Mouse (Mus musculus) erythroblast, embryonic 14.5 days (primary cell): ENCODE results near the gene Mfsd11. TPM values are rescaled to one million over a fixed set of nuclear protein-coding genes. Genes with fewer than 3 reads are reported as not detected.

ENCODE experiments used
- H3K27me3 ChIP-seq: 2 replicates; pipeline ENCODE4 v1.6.1; 2012; ENCODE audit warnings: inconsistent platforms; ENCODE audit not compliant: control insufficient read depth
- H3K36me3 ChIP-seq: 2 replicates; pipeline ENCODE4 v1.6.1; 2012; ENCODE audit warnings: mild to moderate bottlenecking, inconsistent platforms; ENCODE audit not compliant: control insufficient read depth
- H3K4me1 ChIP-seq: 2 replicates; pipeline ENCODE4 v1.6.1; 2012; ENCODE audit warnings: inconsistent platforms; ENCODE audit not compliant: control insufficient read depth
- H3K4me3 ChIP-seq: replicated peaks from 2 replicates; pipeline ENCODE3; 2012; ENCODE audit warnings: moderate library complexity, mild to moderate bottlenecking, inconsistent platforms
- H3K9me3 ChIP-seq: 2 replicates; pipeline ENCODE4 v1.6.1; 2012; ENCODE audit warnings: low read length, inconsistent platforms, mixed read lengths; ENCODE audit not compliant: control insufficient read depth
- GATA1 ChIP-seq: IDR thresholded peaks from 2 replicates; pipeline ENCODE4 v1.6.1; 2012; ENCODE audit warnings: low read length, inconsistent platforms, mixed read lengths
- TAL1 ChIP-seq: IDR thresholded peaks from 3 replicates; pipeline ENCODE4 v1.6.1; 2012; ENCODE audit warnings: low read length, inconsistent platforms, mixed read lengths
- polyA plus RNA-seq: library from polyadenylated mRNA; stranded (reverse); fragments of >175 nt; gene quantifications from 2 replicates; pipeline ENCODE4 v1.2.3, GENCODE M21; 2012

The Mfsd11 gene
- polyA plus RNA-seq, 1 experiment: 1.2 TPM

DNA sequence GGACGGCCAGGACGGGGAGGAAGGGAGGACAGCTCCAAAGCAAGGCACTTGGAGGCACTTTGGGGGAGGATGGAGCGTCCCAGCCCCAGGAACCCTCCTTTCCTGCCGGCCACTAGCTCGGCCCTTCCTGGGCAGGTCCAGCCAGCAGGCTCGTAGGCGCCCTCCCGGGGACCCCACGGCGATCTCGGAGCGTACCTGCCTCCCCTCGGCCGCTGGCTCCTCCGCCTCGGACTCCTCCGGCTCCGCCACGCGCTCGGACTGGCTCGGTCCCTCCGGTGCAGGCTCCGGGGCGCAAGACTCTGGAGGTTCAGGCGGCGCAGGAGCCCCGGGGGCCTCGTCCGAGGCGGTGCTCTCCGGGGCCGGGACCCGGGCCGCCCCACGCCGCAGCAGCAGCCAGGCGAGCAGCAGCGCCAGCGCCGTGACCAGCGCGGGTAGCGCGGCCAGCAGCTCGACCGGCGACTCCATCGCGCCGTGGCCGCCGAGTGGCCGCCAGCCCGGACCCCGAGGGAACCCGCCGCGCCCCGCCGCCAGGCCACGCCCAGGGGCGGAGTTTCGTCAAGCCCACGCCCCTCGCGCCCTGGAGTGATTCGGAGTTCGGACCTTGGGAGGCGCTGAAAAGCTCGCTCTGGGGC lies 24.6 kb upstream of the Mfsd11 start, which contains the start of gene Mxra7:
Gene Mxra7, minus strand, starts transcription at position 513 of the 632 bp plus-strand sequence.
- H3K4me3 ChIP-seq: peak within 1 kb of the TSS; percentile 55
- no peak for TF ChIP-seq GATA1
- no peak for TF ChIP-seq TAL1
- H3K4me1 ChIP-seq: peaks cover 12% of the 10 kb centered on the region
- H3K27me3 ChIP-seq: peaks cover 37% of the 10 kb centered on the region
- H3K9me3 ChIP-seq: no peaks in the 10 kb centered on the region
- no peaks in the 10 kb centered on the region for H3K36me3 ChIP-seq

DNA sequence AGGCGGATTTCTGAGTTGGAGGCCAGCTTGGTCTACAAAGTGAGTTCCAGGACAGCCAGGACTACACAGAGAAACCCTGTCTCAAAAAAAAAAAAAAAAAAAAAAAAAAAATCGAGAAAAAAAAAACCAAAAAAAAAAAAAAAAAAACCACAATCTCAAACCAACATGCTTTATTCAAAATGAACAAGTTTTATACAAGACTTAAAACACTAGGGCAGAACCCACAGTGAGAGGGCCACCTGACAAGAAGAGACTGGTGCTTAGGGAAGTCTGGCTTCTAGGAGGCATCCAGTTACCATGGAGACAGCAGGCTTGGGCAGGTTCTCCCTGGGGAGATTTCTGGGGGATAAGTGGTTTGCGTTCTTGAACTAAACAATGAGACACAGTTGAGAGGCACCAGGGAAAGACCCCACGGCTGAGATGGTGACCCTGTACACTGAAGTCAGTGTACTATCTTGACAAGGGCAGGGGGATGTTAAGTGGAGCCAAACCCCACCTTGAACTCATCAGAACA lies 20.0 kb upstream of the Mfsd11 start:
- TF ChIP-seq TAL1 (no peak), GATA1 (no peak)
- Histone ChIP-seq H3K27me3 (peaks cover 21% of the 10 kb centered on the region), H3K36me3 (peaks cover 40% of the 10 kb centered on the region)

DNA sequence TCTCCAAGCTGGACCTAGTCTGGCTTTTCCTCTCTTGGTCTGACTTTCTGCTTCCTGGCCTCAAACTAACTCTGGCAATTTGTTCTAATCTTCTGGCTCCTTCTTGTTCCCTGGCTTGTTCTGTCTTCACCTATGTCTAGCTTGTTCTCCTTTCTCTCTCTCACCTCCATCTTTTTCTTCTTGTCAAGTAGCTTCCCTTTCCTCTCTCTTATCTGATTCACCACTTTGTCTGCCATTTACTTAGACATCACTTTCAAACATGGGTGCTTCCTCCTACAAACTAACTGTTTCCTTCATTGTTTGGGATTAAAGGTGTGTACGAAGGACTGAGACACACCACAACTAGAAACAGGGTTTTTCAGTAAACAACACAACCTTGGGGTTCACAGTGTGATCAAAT lies 17.3 kb upstream of the Mfsd11 start:
- peaks cover 67% of the 10 kb centered on the region for H3K36me3 ChIP-seq
- H3K9me3 ChIP-seq: no peaks in the 10 kb centered on the region
- no peak for TF ChIP-seq GATA1
- TF ChIP-seq TAL1: no peak
- H3K4me3 ChIP-seq: no peak overlapping the region
- peaks cover 16% of the 10 kb centered on the region for H3K4me1 ChIP-seq
- H3K27me3 ChIP-seq: no peaks in the 10 kb centered on the region

More for the DNA sequence above, 20.0 kb upstream of the Mfsd11 start:
- Histone ChIP-seq H3K4me1 (peaks cover 18% of the 10 kb centered on the region), H3K9me3 (no peaks in the 10 kb centered on the region), H3K4me3 (no peak overlapping the region)

DNA sequence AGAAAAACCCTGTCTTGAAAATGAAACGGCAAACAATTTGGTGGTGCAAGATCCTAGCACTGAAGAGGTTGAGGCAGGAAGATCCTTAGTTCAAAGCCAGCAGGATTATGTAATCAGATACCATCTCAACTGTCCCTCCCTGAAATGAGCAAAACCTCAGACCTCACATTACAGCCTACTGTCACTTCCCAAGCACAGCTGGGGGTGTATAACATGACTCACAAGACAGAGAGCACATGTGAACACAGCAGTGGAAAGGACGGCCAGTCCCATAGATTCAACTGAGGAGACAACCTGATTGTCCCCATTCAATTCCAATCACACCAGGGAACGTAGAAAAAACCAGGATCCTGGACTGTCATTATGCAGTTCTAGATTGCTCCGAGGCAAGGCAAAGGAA lies 16.0 kb upstream of the Mfsd11 start:
- Histone ChIP-seq H3K4me1 (peaks cover 30% of the 10 kb centered on the region), H3K9me3 (no peaks in the 10 kb centered on the region), H3K27me3 (no peaks in the 10 kb centered on the region), H3K4me3 (no peak overlapping the region), H3K36me3 (peaks cover 80% of the 10 kb centered on the region)
- no peak for TF ChIP-seq TAL1
- no peak for TF ChIP-seq GATA1

DNA sequence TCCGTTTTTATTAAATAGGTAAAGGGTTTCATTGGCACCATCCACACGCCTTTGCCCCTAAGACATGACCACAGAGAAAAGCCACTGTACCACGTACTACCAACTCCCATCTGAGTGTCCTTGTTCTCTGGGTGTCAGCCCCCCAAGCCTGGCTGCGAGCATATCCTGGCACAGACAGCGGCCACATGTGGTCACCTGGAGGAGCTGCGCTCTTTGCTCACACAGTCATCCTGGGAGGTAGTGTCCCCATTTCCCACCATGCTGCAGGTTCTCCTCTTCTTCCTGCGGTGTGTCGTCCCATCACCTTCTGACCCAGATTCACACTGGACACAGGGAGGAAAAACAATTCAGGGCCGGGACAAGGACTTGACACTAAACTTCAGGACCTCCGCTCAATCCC lies 14.8 kb upstream of the Mfsd11 start:
- no peaks in the 10 kb centered on the region for H3K9me3 ChIP-seq
- H3K27me3 ChIP-seq: no peaks in the 10 kb centered on the region
- no peak overlapping the region for H3K4me3 ChIP-seq
- no peak for TF ChIP-seq GATA1
- TF ChIP-seq TAL1: no peak
- peaks cover 83% of the 10 kb centered on the region for H3K36me3 ChIP-seq
- H3K4me1 ChIP-seq: peaks cover 40% of the 10 kb centered on the region

DNA sequence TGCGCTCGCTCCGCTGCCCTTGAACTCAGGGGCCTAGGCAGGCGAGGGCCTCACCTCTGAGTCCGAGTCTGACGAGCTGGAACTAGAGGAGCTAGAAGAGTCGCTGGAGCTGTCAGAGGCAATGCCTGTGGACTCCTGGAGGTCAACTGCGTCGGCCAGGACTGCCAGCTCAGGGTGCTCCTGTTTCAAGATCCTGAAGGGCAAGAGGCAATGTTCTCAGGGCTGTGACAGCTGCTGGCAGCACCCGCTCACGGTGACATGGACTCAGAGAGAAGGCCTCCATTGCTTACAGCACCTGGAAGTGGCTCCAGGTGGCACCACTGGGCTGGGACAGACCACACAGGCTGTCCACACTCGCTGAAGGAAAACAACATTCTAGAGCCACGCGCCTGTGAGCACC lies 13.3 kb upstream of the Mfsd11 start:
- no peaks in the 10 kb centered on the region for H3K27me3 ChIP-seq
- H3K4me3 ChIP-seq: no peak overlapping the region
- TF ChIP-seq GATA1 (no peak), TAL1 (no peak)
- peaks cover 46% of the 10 kb centered on the region for H3K4me1 ChIP-seq
- no peaks in the 10 kb centered on the region for H3K9me3 ChIP-seq
- H3K36me3 ChIP-seq: peaks cover 76% of the 10 kb centered on the region

DNA sequence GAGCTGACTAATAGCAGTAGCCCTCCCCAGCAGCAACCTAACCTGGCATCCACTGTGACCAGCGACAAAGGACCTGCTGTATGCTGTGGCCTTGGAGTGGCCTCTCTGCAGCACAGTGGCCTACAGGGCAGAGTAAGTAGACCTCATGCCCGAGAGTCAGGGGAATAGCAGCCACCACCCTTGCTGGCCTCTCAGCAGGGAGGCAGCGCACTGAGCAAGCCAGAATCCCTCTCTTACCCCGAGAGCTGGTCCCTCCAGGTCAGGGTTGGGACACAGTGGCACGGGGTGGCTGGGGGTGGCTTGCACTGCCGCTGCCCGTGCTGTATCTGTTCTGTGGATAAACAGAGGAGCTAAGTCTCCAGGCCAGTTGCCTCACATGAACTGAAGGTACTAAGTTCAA lies 12.6 kb upstream of the Mfsd11 start:
- TF ChIP-seq GATA1 (no peak), TAL1 (no peak)
- Histone ChIP-seq H3K4me3 (peak overlapping the region; percentile 19), H3K4me1 (peaks cover 53% of the 10 kb centered on the region), H3K9me3 (no peaks in the 10 kb centered on the region), H3K36me3 (peaks cover 69% of the 10 kb centered on the region), H3K27me3 (no peaks in the 10 kb centered on the region)

DNA sequence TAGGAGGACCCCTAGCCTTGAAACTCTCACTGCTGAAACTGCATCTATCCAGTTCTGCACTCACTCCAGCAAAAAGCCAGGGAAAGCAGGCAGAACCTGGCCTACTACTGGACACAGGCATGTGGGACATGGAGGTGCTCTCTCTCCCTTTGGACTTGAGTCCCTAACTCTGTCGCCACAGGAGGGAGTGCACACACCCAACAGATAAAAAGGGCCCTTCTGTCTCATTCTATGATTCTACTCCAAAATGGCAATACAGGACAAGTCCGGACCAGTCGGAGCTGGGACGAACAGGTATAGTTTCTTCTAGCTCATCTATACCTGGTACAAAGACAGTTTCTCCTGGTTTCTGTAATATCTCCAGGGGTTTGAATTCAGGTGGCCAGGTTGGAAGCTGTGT lies 11.5 kb upstream of the Mfsd11 start:
- Histone ChIP-seq H3K27me3 (no peaks in the 10 kb centered on the region), H3K4me1 (peaks cover 60% of the 10 kb centered on the region), H3K36me3 (peaks cover 63% of the 10 kb centered on the region), H3K4me3 (peak overlapping the region; percentile 84), H3K9me3 (no peaks in the 10 kb centered on the region)
- no peak for TF ChIP-seq GATA1

DNA sequence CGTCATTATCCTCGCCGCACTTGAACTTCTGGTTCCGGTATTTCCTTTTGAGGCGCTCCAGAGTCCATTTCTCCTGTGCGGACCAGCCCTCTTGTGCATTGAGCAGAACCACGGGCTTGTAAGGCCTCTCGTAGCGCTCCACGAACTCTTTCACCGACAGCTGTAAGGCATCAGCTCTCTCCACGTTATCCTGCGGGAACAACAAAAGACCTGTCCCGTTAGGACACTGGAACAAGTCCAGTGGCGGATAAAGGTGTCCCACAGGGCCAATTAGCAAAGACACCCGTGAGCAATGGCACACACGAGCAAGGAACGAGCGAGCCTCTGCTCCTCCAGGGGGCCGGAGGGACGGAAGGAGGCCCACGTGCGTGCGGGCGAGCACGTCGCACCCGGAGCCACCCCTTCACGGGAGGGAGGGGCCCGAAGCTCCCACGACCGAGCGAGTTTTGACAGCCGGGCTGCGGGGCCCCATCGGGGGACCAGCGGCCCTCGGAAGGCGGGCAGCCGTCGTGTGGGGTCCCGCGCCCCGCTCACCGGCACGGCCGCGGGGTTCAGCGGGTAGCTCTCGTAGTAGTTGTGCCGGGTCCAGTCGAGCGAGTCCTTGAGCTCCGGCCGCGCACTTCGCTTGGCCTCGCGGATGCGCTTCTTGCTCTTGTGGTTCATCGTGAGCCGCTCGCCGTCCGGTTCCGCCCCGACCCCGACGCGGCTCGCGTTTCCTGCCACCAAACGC lies 9.5 kb upstream of the Mfsd11 start:
- Histone ChIP-seq H3K27me3 (no peaks in the 10 kb centered on the region), H3K4me1 (peaks cover 67% of the 10 kb centered on the region), H3K9me3 (no peaks in the 10 kb centered on the region), H3K4me3 (peak overlapping the region; percentile 84), H3K36me3 (peaks cover 63% of the 10 kb centered on the region)
- TF ChIP-seq GATA1 (no peak), TAL1 (no peak)
